Mouse (Mus musculus) embryonic facial prominence, embryonic 12.5 days (tissue): Measurements from ENCODE around the gene Dmap1. TPM values are rescaled to one million over a fixed set of nuclear protein-coding genes. Genes with fewer than 3 reads are reported as not detected.
A peak's percentile ranks its signal among the peaks of the same experiment; 100 is the strongest.

ENCODE experiments used
- ATAC-seq: fragments of 200-750 bp; cut with Nextera tagmentation; 2 replicates; pipeline ENCODE4 v1.8.0; 2017; ENCODE audit not compliant: insufficient number of reproducible peaks, insufficient read depth, low FRiP score, low TSS enrichment
- H3K27ac ChIP-seq: fragments of 300-500 bp; sonication (generic); 2 replicates; pipeline ENCODE4 v1.5.1; 2016; ENCODE audit warnings: mild to moderate bottlenecking
- H3K27me3 ChIP-seq: fragments of 300-500 bp; sonication (generic); 2 replicates; pipeline ENCODE4 v1.6.1; 2016; ENCODE audit warnings: mild to moderate bottlenecking, moderate library complexity
- H3K36me3 ChIP-seq: fragments of 300-500 bp; sonication (generic); 2 replicates; pipeline ENCODE4 v1.6.1; 2016; ENCODE audit warnings: mild to moderate bottlenecking
- H3K4me1 ChIP-seq: fragments of 300-500 bp; sonication (generic); 2 replicates; pipeline ENCODE4 v1.6.1; 2016
- H3K4me2 ChIP-seq: fragments of 300-500 bp; sonication (generic); replicated peaks from 2 replicates; pipeline ENCODE4 v1.6.1; 2016; ENCODE audit warnings: mild to moderate bottlenecking, moderate library complexity
- H3K4me3 ChIP-seq: fragments of 300-500 bp; sonication (generic); 2 replicates; pipeline ENCODE4 v1.5.1; 2016; ENCODE audit warnings: mild to moderate bottlenecking
- H3K9ac ChIP-seq: fragments of 300-500 bp; sonication (generic); 2 replicates; pipeline ENCODE4 v1.6.1; 2016; ENCODE audit warnings: mild to moderate bottlenecking, moderate library complexity
- H3K9me3 ChIP-seq: fragments of 300-500 bp; sonication (generic); 2 replicates; pipeline ENCODE4 v1.6.1; 2016; ENCODE audit warnings: mild to moderate bottlenecking, moderate library complexity
- WGBS: fragments of 180-500 bp; shearing (Covaris S2); methylation state at CpG from one replicate; pipeline ENCODE4 v1.1.7; 2016; 5-methylcytosine and 5-hydroxymethylcytosine counted together
- polyA plus RNA-seq: library from polyadenylated mRNA; unstranded; fragments of >200 nt; fragmentation: Nextera tagmentation; extraction: Ambion mirVana; gene quantifications from 2 replicates; pipeline ENCODE4 v1.2.1, GENCODE M21; 2016

Dmap1 gene
- polyA plus RNA-seq, 1 experiment from 2014 or later: 82.6 TPM

DNA sequence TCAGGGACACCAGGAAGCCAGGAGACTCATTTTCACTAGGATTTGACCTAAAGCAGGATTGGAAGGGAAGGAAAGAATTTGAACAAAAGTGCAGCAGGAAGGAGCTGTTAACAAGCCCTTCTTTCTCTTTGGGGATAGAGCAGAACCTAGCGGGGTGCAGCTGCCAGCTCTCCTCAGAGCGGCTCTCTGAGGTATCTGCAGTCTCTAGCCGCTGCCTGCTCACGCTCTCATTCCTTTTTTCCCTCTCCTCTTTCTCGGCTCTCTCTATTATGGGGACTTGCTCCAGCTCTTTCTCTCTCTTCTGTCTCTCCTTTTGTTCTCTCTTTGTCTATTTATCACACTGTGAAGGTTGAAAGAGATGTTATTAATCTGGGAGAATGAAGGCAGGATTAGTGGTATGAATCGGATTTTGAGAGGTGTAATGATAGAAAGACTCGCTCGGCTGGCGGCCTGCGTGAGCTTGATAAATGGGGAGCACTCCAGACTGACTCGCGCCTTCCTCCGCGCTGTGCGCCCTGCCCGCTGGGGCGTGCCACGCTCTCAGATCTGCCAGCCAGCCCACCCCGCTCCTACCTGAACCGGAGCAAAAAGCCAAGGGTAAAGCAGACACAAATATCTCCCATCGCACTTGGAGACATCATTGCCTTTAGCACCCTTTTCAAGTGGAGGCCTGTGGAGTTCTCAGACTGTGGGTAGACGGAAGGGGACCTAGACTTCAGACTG lies 45.0 kb downstream of the Dmap1 start:
- H3K4me3 ChIP-seq: no peak overlapping the region
- H3K27me3 ChIP-seq: no peaks in the 10 kb centered on the region
- H3K4me2 ChIP-seq: no peak overlapping the region; the same call in 1 of the 2 replicates
- H3K9ac ChIP-seq: no peak overlapping the region
- 72% methylated on average over 22 of the region's 22 CpGs for WGBS
- ATAC-seq: no peak
- H3K27ac ChIP-seq: 0 out of 2 replicates have a peak overlapping the region, but pooled peaks have one; percentile 6
- H3K9me3 ChIP-seq: no peaks in the 10 kb centered on the region
- peaks cover 9% of the 10 kb centered on the region for H3K36me3 ChIP-seq
- H3K4me1 ChIP-seq: no peaks in the 10 kb centered on the region

DNA sequence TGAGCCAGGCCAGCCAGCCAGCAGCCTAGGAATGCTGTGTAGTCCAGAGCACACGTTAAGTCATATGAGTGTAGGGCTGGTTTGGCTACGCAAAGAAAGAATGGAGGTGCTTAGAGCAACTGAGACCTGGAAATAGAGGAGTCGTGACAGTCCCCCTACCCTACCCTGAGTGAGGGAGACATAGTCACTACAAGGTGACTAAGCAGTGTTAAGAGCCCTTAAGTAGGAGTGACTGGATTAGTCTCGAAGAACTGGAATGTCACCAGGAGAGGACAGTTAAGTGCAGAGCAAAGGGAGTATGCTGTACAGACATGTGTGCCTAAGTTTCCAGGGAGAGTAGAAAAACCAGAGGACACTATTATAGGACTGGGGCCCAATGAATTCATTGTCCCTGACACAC lies 45.9 kb downstream of the Dmap1 start:
- no peaks in the 10 kb centered on the region for H3K27me3 ChIP-seq
- H3K9me3 ChIP-seq: no peaks in the 10 kb centered on the region
- no peak overlapping the region for H3K4me3 ChIP-seq
- WGBS: 85% methylated on average over 4 of the region's 4 CpGs
- no peak overlapping the region for H3K9ac ChIP-seq
- no peak overlapping the region for H3K27ac ChIP-seq
- H3K36me3 ChIP-seq: peaks cover 9% of the 10 kb centered on the region
- no peak overlapping the region for H3K4me2 ChIP-seq
- no peaks in the 10 kb centered on the region for H3K4me1 ChIP-seq
- ATAC-seq: no peak

DNA sequence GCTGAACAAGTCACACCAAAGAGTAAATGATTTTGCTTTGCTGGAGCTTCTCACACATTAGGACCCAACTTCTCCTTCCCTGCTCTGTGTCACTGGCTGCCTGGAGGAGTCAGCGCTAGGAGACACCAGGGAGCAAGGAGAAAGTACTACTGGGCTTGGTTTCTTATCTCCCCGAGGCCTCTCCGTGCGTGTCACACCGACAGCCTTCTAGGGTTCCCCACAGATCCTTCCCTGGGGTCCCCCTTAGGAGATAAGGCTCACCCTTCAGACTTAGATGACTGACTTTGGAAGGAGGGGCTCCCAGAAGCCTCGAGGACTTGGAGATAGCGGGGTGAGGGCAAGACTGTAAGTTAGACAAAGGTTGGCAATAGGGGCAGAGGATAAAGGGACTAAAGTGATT lies 47.4 kb downstream of the Dmap1 start:
- 89% methylated on average over 7 of the region's 7 CpGs for WGBS
- H3K36me3 ChIP-seq: peaks cover 5% of the 10 kb centered on the region; the same call in 1 of the 2 replicates
- H3K9me3 ChIP-seq: no peaks in the 10 kb centered on the region
- no peak overlapping the region for H3K4me2 ChIP-seq
- no peaks in the 10 kb centered on the region for H3K4me1 ChIP-seq
- no peak overlapping the region for H3K9ac ChIP-seq
- no peak overlapping the region for H3K27ac ChIP-seq
- H3K27me3 ChIP-seq: no peaks in the 10 kb centered on the region
- no peak overlapping the region for H3K4me3 ChIP-seq
- ATAC-seq: no peak

DNA sequence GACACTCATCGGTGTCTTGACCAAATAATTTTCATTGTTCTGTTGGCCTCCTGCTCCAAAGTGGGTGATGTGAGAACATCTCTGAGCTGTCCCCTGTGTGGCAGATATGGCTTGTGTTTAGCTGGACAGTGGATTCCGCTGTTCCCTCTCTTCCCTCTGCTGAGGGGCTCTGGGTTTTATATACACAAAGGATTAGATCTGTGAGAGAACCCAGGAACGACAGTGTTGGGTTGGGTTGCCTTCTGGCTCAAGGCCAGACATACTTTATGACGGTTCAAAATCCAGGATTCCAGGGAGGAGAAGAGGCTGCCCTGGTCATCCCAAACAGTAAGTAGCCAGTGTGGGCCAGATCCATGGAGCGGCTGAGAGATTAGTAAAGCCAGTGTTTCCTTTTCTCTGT lies 48.5 kb downstream of the Dmap1 start:
- H3K9ac ChIP-seq: no peak overlapping the region
- no peak for ATAC-seq
- no peak overlapping the region for H3K27ac ChIP-seq
- no peak overlapping the region for H3K4me3 ChIP-seq
- no peaks in the 10 kb centered on the region for H3K4me1 ChIP-seq
- WGBS: 84% methylated on average over 5 of the region's 5 CpGs
- H3K27me3 ChIP-seq: no peaks in the 10 kb centered on the region
- H3K36me3 ChIP-seq: peaks cover 5% of the 10 kb centered on the region; the same call in 1 of the 2 replicates
- H3K9me3 ChIP-seq: no peaks in the 10 kb centered on the region
- H3K4me2 ChIP-seq: no peak overlapping the region

DNA sequence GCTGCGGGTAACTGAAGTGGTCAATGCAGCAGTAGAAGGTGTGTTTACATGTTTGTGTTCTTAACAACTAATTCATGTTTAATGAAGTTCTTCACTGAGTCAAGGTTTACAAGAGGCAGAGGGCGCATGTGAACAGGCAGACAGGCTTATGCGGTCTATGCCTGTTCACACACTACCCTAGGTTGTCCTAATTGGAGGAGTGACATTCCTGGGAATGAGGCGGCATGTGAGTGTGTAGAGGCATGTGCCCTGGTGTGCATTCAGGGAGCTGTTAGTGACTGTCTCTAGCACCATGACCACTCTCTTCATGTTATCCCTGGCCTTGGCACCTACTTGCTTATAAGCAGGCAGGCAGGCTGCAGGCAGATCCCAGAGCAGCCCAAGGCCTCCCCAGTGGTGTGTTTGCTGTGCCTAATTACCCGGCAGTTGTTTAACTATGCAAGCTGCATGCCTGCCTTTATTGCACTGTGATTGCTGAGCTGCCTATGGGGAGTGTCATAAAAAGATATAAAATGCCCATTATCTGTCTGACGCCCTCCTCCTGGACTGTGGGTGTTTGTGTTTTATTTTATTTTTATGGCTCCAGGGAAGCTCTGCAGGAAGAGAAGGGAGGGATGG lies 51.9 kb downstream of the Dmap1 start:
- no peaks in the 10 kb centered on the region for H3K4me1 ChIP-seq
- H3K27ac ChIP-seq: no peak overlapping the region
- H3K36me3 ChIP-seq: peaks cover 5% of the 10 kb centered on the region; the same call in 1 of the 2 replicates
- 0 out of 2 replicates have a peak, but pooled peaks have one; percentile 15 for ATAC-seq
- H3K27me3 ChIP-seq: no peaks in the 10 kb centered on the region
- H3K9me3 ChIP-seq: no peaks in the 10 kb centered on the region
- no peak overlapping the region for H3K4me2 ChIP-seq
- H3K4me3 ChIP-seq: no peak overlapping the region
- WGBS: 80% methylated on average over 6 of the region's 6 CpGs
- H3K9ac ChIP-seq: no peak overlapping the region

DNA sequence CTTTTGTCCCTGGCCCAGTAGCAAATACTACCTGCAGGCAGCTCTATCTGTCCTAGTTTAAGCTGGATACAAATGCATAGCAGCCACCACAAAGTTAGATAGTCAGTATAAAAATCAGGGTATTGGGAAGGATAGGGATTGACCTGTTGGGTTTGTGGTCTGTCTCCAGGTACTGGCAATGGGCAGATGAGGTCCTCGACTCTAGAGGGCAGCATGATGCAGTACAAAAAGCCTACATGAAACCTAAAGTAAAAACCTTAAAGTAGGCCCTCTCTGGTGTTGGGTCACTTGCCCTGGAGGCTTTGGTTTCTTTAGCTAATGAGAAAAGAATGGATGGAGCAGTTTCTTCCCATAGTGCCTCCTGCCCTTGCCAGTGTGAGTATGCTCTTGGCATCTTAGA lies 53.6 kb downstream of the Dmap1 start:
- Histone ChIP-seq H3K27me3 (no peaks in the 10 kb centered on the region), H3K27ac (no peak overlapping the region), H3K4me1 (no peaks in the 10 kb centered on the region), H3K4me2 (no peak overlapping the region), H3K4me3 (no peak overlapping the region), H3K9ac (no peak overlapping the region), H3K9me3 (no peaks in the 10 kb centered on the region), H3K36me3 (peaks cover 5% of the 10 kb centered on the region)
- WGBS: 35% methylated on average over 1 of the region's 1 CpGs
- no peak for ATAC-seq

Other genes with a start within 250 kb of the Dmap1 start
- gene Rnf220, start 185.2 kb downstream of the Dmap1 start, polyA plus RNA-seq: 106 and 107 TPM in 2 replicates
- gene Eri3, start 131.9 kb downstream of the Dmap1 start, polyA plus RNA-seq: 172 and 173 TPM in 2 replicates
- not detected in 2 replicates for gene Gm12845, start 42.1 kb upstream of the Dmap1 start, polyA plus RNA-seq
- gene Klf17, start 83.4 kb upstream of the Dmap1 start, polyA plus RNA-seq: not detected in 2 replicates
- gene Slc6a9, start 152.2 kb upstream of the Dmap1 start, polyA plus RNA-seq: 14.3 and 16.0 TPM in 2 replicates
- gene Ccdc24, start 190.3 kb upstream of the Dmap1 start, polyA plus RNA-seq: 1.8 and 2.3 TPM in 2 replicates
- 42.8 and 43.1 TPM in 2 replicates for gene B4galt2, start 201.2 kb upstream of the Dmap1 start, polyA plus RNA-seq
- 181 and 194 TPM in 2 replicates for gene Atp6v0b, start 205.1 kb upstream of the Dmap1 start, polyA plus RNA-seq
- gene Dph2, start 209.8 kb upstream of the Dmap1 start, polyA plus RNA-seq: 21.0 and 21.7 TPM in 2 replicates
- 50.3 and 52.6 TPM in 2 replicates for gene Ipo13, start 232.7 kb upstream of the Dmap1 start, polyA plus RNA-seq
- 2.4 and 3.4 TPM in 2 replicates for gene Artn, start 247.5 kb upstream of the Dmap1 start, polyA plus RNA-seq